Mouse (Mus musculus) naive thymus-derived CD4-positive, alpha-beta T cell, adult 2 months (primary cell): ENCODE results near the gene Grin3b.

Experiments
- DNase-seq: peaks from one replicate; pipeline ENCODE4 v3.0.0-alpha.2; 2011; ENCODE audit warnings: low read depth

The Grin3b gene

DNA sequence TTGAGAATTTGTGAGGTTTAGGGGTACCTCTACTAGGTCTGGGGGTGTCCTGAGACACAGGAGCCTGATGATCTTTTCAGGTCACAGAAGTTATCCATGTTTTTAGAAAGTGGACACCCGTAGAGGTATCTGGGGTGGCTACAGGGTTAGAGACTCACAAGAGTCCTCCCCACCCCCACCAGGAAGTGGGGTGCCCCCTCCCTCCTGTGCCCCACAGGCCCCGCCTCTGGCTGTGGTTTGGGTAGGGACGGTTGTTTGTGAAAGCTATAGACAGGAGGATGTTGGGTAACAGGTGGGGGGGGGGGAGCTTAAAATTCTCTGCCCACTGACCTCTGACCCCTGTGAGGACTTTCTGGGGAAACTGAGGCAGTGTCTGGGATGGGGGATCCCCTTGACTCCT, 46.8 kb downstream of the Grin3b start:
- peak; percentile 93 for DNase-seq

- peak; percentile 71 for DNase-seq
Observed at GRCm38 (mm10) chr10:80017771-80018170, 47.3 kb downstream of the Grin3b start.

GRCm38 (mm10) chr10:80018739-80019297, 48.3 kb downstream of the Grin3b start:
- peak; percentile 83 for DNase-seq

DNA sequence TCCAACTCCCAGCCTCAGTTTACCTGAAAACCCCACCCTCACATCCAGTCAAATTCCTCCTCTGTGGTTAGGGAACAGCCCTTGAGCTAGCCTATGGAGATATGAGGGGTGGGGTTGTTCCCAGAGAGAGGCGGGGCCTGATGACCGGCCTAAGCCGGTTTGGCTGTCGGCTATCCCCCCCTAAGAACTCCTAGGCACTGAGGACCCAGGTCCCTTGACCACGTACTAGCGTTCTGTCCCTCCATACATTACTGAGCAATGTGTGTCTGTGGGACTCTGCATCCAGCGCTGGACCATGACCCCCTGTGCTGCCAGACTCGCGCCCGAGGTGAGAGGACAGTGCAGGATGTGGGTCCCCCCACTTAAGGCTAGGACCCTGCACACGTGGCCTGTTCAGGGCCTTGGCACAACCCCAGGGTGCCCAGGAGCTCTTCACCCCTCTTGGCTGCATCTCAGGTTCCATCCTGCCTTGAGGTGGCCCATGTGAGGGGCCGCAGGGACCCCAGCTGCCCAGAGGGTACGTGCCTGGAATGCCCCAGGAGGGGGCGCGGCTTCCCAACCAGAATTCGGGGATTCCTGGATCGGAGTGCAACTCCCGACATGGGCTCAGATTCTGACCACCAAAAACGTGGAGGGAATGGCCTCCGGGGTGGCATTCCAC, 49.1 kb downstream of the Grin3b start:
- DNase-seq, result peak; percentile 34

- DNase-seq, result peak; percentile 56
Observed at GRCm38 (mm10) chr10:80020191-80020590, 49.7 kb downstream of the Grin3b start.

- peak; percentile 37 for DNase-seq
Observed at GRCm38 (mm10) chr10:80020603-80021319, 50.2 kb downstream of the Grin3b start.

DNA sequence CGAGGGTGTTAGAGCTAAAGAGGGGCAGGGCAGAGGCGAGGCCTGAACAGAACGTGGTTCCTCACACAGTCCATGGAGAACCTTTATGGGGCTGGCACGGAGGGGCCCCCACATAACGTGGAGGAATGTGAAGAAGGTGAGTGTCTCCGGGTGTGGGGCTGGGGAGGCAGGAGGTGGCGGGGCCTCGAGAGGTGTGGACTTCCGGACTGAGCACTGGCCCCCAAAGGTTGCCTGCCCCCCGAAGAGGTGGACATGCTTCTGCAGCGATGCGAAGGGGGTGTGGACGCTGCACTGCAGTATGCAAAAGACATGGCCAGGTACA, 50.8 kb downstream of the Grin3b start:
- DNase-seq, result peak; percentile 39

- peak; percentile 80 for DNase-seq
Observed at GRCm38 (mm10) chr10:80022164-80022563, 51.6 kb downstream of the Grin3b start.

- DNase-seq, result peak; percentile 45
Observed at GRCm38 (mm10) chr10:80022806-80023205, 52.3 kb downstream of the Grin3b start.

DNA sequence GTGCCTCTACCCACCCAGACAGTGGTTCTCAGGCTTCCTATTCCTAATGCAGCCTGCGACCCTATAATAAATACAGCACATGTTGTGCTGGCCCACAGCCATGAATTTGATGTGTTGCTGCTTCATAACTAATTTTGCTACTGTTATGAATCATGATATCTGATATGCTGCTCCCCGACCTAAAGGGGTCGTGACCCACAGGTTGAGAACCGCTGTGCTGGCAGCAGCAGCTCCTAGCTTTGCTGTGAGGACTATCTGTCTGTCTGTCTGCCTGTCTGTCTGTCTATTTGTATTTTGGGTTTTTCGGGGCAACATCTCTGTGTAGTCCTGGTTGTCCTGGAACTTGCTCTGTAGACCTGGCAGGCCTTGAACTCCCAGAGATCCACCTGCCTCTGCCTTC, 53.2 kb downstream of the Grin3b start:
- no peak for DNase-seq

GRCm38 (mm10) chr10:80024229-80025043, 53.9 kb downstream of the Grin3b start:
- DNase-seq, result peak; percentile 89

GRCm38 (mm10) chr10:80025044-80025347, 54.5 kb downstream of the Grin3b start:
- DNase-seq, result no peak

DNA sequence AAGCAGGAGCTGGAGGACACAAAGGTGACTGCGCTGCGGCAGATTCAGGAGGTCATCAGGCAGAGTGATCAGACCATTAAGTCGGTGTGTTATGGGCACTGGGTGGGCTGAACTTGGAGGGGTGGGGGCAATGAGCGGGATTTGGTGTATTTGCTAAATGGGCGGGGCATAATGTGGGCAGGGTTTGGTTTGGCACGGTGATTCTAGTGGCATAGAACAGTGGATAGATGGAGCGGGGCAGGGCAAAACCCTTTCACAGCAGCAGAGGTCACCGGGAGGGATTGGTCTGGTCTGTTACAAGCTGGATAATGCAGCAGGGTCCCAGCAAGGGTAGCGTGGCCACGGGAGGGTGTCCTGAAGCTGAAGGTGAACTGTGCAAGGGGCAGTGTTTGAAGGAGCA, 54.9 kb downstream of the Grin3b start:
- DNase-seq, result no peak

DNA sequence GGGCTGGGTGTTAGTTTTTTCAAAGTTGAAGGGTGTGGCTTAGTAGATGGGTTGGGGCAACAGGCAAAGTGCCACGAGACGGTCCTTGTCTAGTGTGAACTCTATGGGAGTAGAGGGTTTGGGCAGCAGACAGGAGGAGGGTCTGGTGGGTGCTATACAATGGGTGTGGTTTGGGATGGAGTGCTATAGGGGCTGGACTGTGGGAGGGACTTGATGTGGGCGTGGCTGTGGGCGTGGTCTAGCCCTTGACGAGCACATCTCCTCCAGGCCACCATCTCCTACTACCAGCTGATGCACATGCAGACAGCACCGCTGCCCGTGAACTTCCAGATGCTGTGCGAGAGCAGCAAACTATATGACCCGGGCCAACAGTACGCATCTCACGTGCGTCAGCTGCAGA, 55.4 kb downstream of the Grin3b start:
- DNase-seq, result peak; percentile 67
